Mouse (Mus musculus): ENCODE measurements around the gene P3h2.
A peak's percentile ranks its signal among the peaks of the same experiment; 100 is the strongest.

P3h2 gene

GRCm38 (mm10) chr16:26065060-26065459, 40.5 kb downstream of the P3h2 start:
- no peak for DNase-seq (ENCODE audit: low spot score in 2 of 2)

GRCm38 (mm10) chr16:26060239-26061085, 45.1 kb downstream of the P3h2 start:
- no peak for DNase-seq (ENCODE audit: low spot score in 2 of 2)

GRCm38 (mm10) chr16:26053631-26054030, 52.0 kb downstream of the P3h2 start:
- no peak for DNase-seq (ENCODE audit: low spot score in 2 of 2)

- no peak for DNase-seq (ENCODE audit: low spot score in 2 of 2)
Measured at GRCm38 (mm10) chr16:26049393-26050087, 56.0 kb downstream of the P3h2 start.

GRCm38 (mm10) chr16:26047870-26048269, 57.7 kb downstream of the P3h2 start:
- no peak for DNase-seq (ENCODE audit: low spot score in 2 of 2)

- no peak for DNase-seq (ENCODE audit: low spot score in 2 of 2)
Measured at GRCm38 (mm10) chr16:26047396-26047795, 58.2 kb downstream of the P3h2 start.

DNA sequence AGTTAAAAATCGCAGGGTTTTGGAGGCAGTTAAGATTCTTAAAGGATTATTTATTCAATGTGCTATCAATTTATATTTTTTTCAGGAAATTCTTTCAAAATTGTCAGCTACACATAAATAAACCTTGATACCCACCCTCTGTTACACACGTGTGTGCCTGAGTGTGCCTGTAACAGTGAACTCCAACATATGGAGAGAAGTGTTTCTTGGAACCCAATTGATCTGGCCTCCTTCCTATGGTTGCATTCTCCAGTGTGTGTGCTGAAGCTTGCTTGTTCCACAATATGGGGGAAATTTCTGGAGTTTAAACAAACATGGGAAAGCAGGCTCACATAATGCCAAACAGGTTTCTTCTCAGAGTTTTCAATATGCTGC, 63.7 kb downstream of the P3h2 start:
- no peak for DNase-seq (ENCODE audit: low spot score in 2 of 2)

- peak in 1 of 2 experiments; percentile 9 for DNase-seq (ENCODE audit: low spot score in 2 of 2)
Measured at GRCm38 (mm10) chr16:26041021-26041928, 64.3 kb downstream of the P3h2 start.

GRCm38 (mm10) chr16:26039320-26039719, 66.3 kb downstream of the P3h2 start:
- DNase-seq (ENCODE audit: low spot score in 2 of 2), result no peak

- no peak for DNase-seq (ENCODE audit: low spot score in 2 of 2)
Measured at GRCm38 (mm10) chr16:26035525-26035924, 70.1 kb downstream of the P3h2 start.

DNA sequence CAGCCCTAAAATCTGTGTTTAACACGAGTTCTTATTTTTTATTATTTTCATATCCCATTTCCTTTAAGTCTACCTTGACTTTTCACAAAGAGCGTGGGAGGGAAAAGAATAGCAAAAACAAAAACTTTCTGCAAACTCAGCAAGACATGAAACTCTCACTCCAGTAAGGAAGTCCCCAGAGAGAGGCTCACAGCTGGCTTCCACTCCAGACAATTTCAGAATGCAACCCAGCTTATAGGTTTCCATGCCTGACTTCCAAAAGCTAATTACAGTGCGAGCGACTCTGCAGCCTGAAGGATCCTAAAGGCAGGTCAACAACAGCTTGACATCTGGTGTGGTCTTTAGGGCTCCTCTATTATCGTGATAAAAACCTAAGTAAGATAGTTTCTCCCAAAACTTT, 70.5 kb downstream of the P3h2 start:
- DNase-seq (ENCODE audit: low spot score in 2 of 2), result no peak

- no peak for DNase-seq (ENCODE audit: low spot score in 2 of 2)
Measured at GRCm38 (mm10) chr16:26029424-26030012, 76.1 kb downstream of the P3h2 start.

DNA sequence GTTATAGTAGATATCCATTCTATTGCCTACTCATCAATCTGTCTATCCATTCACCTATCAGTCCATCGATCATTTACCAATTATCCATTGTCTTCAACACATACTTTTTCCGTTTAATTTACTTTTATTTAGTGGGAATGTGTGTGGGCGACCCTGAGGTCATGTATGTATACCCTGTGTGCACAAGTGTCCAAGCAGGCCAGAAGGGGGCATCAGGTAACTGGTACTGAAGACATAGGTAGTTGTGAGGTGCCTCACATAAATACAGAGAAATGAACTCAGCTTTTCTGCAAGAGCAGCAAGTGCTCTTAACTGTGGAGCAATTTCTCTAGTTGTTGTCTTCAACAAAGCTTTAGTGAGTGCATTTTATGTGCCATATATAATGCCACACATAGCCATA, 79.2 kb downstream of the P3h2 start:
- DNase-seq (ENCODE audit: low spot score in 2 of 2), result no peak

DNA sequence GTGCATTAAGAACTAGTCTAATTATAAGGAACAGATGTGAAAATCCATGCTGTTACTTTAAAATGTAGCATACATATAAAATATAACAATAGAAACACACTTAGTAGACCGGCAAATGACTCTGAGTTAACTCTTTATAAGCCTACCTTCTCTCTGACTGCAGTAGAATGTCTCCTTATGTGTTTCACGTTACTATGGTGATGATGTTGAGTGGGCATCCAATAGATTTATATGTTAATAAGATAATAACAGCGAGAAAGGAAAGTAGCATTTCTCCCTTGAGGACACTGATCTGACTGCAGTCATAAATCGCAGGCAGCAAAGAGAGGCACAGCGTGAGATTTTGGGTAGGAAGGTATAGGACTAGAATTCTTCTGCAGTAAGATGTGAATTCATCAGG, 81.0 kb downstream of the P3h2 start:
- DNase-seq (ENCODE audit: low spot score in 2 of 2), result no peak

- DNase-seq (ENCODE audit: low spot score in 2 of 2), result no peak
Measured at GRCm38 (mm10) chr16:26023352-26023751, 82.2 kb downstream of the P3h2 start.

DNA sequence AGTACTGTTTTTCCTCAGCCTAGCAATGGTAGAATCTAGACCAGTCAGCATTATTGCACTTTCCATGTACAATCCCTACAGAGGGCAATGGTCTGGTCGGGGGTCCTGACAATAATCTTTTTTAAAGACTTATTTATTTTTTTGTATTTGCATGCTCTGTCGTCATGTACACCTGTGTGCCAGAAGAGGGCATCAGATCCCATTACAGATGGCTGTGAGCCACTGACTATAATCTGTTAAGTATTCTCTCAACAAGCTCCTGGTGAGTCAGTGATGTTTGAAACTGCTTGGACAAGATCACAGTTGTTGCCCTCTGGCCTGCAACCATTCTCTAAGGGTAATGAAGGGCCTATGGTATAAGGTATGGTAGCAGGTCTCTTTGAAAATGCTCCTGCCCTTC, 83.8 kb downstream of the P3h2 start:
- DNase-seq (ENCODE audit: low spot score in 2 of 2), result no peak

- no peak for DNase-seq (ENCODE audit: low spot score in 2 of 2)
Measured at GRCm38 (mm10) chr16:26005811-26006210, 99.8 kb downstream of the P3h2 start.

DNA sequence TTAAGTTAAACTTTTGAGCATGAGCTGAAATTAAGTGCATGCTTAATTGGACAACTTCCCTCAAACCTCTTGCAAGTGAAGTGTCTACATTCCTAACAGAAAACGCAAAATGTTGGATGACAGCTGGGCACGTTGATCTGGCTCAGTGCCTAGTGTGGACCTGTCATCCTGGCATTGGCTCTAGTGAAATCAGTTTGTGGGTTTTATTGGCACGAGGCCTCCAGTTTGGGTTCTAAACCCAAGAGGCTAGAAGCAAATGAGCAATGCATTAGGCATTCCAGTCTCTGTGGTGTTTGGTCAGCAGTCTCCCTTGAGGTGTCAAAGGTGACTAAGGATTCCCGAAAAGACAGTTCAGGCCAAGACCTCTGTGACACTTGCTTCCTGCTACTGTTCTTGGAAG, 102.3 kb downstream of the P3h2 start:
- no peak for DNase-seq (ENCODE audit: low spot score in 2 of 2)

- DNase-seq (ENCODE audit: low spot score in 2 of 2), result peak in 1 of 2 experiments; percentile 28
Measured at GRCm38 (mm10) chr16:26002848-26003247, 102.7 kb downstream of the P3h2 start.

GRCm38 (mm10) chr16:25994605-25995004, 111.0 kb downstream of the P3h2 start:
- no peak for DNase-seq (ENCODE audit: low spot score in 2 of 2)

DNA sequence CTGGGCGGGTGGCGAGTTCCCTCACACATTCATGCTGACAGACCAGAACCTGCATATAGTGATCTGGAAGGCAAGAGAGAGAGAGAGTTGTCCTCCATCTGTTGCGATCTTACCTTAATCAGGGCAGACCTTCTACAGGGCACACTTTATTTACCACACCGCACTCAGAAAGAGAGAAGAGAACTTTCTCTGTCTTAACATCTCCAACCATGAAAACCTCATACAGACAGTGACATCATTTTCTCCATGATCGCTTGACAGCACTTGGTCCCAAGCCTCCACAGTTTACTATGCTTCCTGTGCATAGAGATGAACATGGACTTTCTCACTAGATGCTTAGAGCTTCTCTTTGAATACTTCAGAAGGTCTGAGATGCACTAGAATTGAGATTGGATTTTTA, 118.4 kb downstream of the P3h2 start:
- DNase-seq (ENCODE audit: low spot score in 2 of 2), result no peak

- peak in 1 of 2 experiments; percentile 8 for DNase-seq (ENCODE audit: low spot score in 2 of 2)
Measured at GRCm38 (mm10) chr16:25983635-25984034, 121.9 kb downstream of the P3h2 start.

All from frontal cortex, postnatal 36 days (tissue).